Mouse (Mus musculus): ENCODE measurements around the gene Acsf3. TPM values are rescaled to one million over a fixed set of nuclear protein-coding genes. Genes with fewer than 3 reads are reported as not detected.
A peak's percentile ranks its signal among the peaks of the same experiment; 100 is the strongest.

Acsf3 gene
- total and polyA plus RNA-seq, 2 experiments from 2014 or later = 18.9 to 22.1 TPM

GRCm38 (mm10) chr8:122852546-122852905 is 77.2 kb downstream of the Acsf3 start:
- Histone ChIP-seq H3K9me3 (ENCODE audit: low read length) (no peaks in the 10 kb centered on the region), H3K27me3 (ENCODE audit: insufficient read depth, low read length) (peaks cover 4% of the 10 kb centered on the region; the same call in 1 of the 2 replicates), H3K9ac (replicated peaks; ENCODE audit: low read length, poor library complexity, severe bottlenecking) (no peak overlapping the region), H3K36me3 (ENCODE audit: insufficient read depth, low read length) (no peaks in the 10 kb centered on the region), H3K4me1 (ENCODE audit: insufficient read depth, low read length) (0 out of 2 replicates have a peak, but pooled peaks cover 6% of the 10 kb centered on the region), H3K4me3 (ENCODE audit: low read depth, low read length) (no peak overlapping the region), H3K4me2 (ENCODE audit: low read depth, low read length, poor library complexity, severe bottlenecking) (no peak overlapping the region), H3K27ac (ENCODE audit: low read depth, low read length) (no peak overlapping the region)
- no peak for DNase-seq (ENCODE audit: low spot score)
- no peak for ATAC-seq (ENCODE audit: low FRiP score)
- 60% methylated on average over 1 of the region's 1 CpGs for WGBS
- no peak for TF ChIP-seq CTCF (IDR thresholded peaks at IDR 0.05)

GRCm38 (mm10) chr8:122853340-122853771 is 78.1 kb downstream of the Acsf3 start:
- peak; percentile 66 for DNase-seq (ENCODE audit: low spot score)
- no peak overlapping the region for H3K4me2 ChIP-seq (ENCODE audit: low read depth, low read length, poor library complexity, severe bottlenecking)
- H3K27ac ChIP-seq (ENCODE audit: low read depth, low read length) = no peak overlapping the region
- H3K4me3 ChIP-seq (ENCODE audit: low read depth, low read length) = no peak overlapping the region
- no peaks in the 10 kb centered on the region for H3K9me3 ChIP-seq (ENCODE audit: low read length)
- no peak overlapping the region for H3K9ac ChIP-seq (replicated peaks; ENCODE audit: low read length, poor library complexity, severe bottlenecking)
- WGBS = 9% methylated on average over 11 of the region's 11 CpGs
- peaks cover 4% of the 10 kb centered on the region; the same call in 1 of the 2 replicates for H3K27me3 ChIP-seq (ENCODE audit: insufficient read depth, low read length)
- H3K36me3 ChIP-seq (ENCODE audit: insufficient read depth, low read length) = no peaks in the 10 kb centered on the region
- peak; percentile 77 for ATAC-seq (ENCODE audit: low FRiP score)
- H3K4me1 ChIP-seq (ENCODE audit: insufficient read depth, low read length) = 0 out of 2 replicates have a peak, but pooled peaks cover 6% of the 10 kb centered on the region
- no peak for TF ChIP-seq CTCF (IDR thresholded peaks at IDR 0.05)

GRCm38 (mm10) chr8:122854388-122854787 is 79.1 kb downstream of the Acsf3 start:
- ATAC-seq (ENCODE audit: low FRiP score) = no peak
- Histone ChIP-seq H3K27me3 (ENCODE audit: insufficient read depth, low read length) (peaks cover 4% of the 10 kb centered on the region; the same call in 1 of the 2 replicates), H3K4me2 (ENCODE audit: low read depth, low read length, poor library complexity, severe bottlenecking) (no peak overlapping the region), H3K4me3 (ENCODE audit: low read depth, low read length) (no peak overlapping the region), H3K27ac (ENCODE audit: low read depth, low read length) (no peak overlapping the region), H3K9ac (replicated peaks; ENCODE audit: low read length, poor library complexity, severe bottlenecking) (no peak overlapping the region), H3K36me3 (ENCODE audit: insufficient read depth, low read length) (no peaks in the 10 kb centered on the region), H3K9me3 (ENCODE audit: low read length) (no peaks in the 10 kb centered on the region), H3K4me1 (ENCODE audit: insufficient read depth, low read length) (0 out of 2 replicates have a peak, but pooled peaks cover 6% of the 10 kb centered on the region)
- DNase-seq (ENCODE audit: low spot score) = no peak
- 80% methylated on average over 7 of the region's 7 CpGs for WGBS
- no peak for TF ChIP-seq CTCF (IDR thresholded peaks at IDR 0.05)

GRCm38 (mm10) chr8:122855123-122855522 is 79.8 kb downstream of the Acsf3 start:
- peaks cover 4% of the 10 kb centered on the region; the same call in 1 of the 2 replicates for H3K27me3 ChIP-seq (ENCODE audit: insufficient read depth, low read length)
- DNase-seq (ENCODE audit: low spot score) (no peak), ATAC-seq (ENCODE audit: low FRiP score) (no peak)
- no peaks in the 10 kb centered on the region for H3K36me3 ChIP-seq (ENCODE audit: insufficient read depth, low read length)
- no peaks in the 10 kb centered on the region for H3K9me3 ChIP-seq (ENCODE audit: low read length)
- TF ChIP-seq CTCF (IDR thresholded peaks at IDR 0.05) = no peak
- H3K4me2 ChIP-seq (ENCODE audit: low read depth, low read length, poor library complexity, severe bottlenecking) = no peak overlapping the region
- H3K9ac ChIP-seq (replicated peaks; ENCODE audit: low read length, poor library complexity, severe bottlenecking) = no peak overlapping the region
- H3K4me1 ChIP-seq (ENCODE audit: insufficient read depth, low read length) = 0 out of 2 replicates have a peak, but pooled peaks cover 6% of the 10 kb centered on the region
- no peak overlapping the region for H3K4me3 ChIP-seq (ENCODE audit: low read depth, low read length)
- H3K27ac ChIP-seq (ENCODE audit: low read depth, low read length) = no peak overlapping the region
- WGBS = 88% methylated on average over 4 of the region's 4 CpGs

- no peaks in the 10 kb centered on the region for H3K36me3 ChIP-seq (ENCODE audit: insufficient read depth, low read length)
- no peak overlapping the region for H3K9ac ChIP-seq (replicated peaks; ENCODE audit: low read length, poor library complexity, severe bottlenecking)
- TF ChIP-seq CTCF (IDR thresholded peaks at IDR 0.05) = no peak
- no peak overlapping the region for H3K27ac ChIP-seq (ENCODE audit: low read depth, low read length)
- no peak for ATAC-seq (ENCODE audit: low FRiP score)
- no peak overlapping the region for H3K4me2 ChIP-seq (ENCODE audit: low read depth, low read length, poor library complexity, severe bottlenecking)
- 84% methylated on average over 8 of the region's 8 CpGs for WGBS
- H3K4me1 ChIP-seq (ENCODE audit: insufficient read depth, low read length) = 0 out of 2 replicates have a peak, but pooled peaks cover 6% of the 10 kb centered on the region
- H3K9me3 ChIP-seq (ENCODE audit: low read length) = no peaks in the 10 kb centered on the region
- no peak for DNase-seq (ENCODE audit: low spot score)
- H3K27me3 ChIP-seq (ENCODE audit: insufficient read depth, low read length) = peaks cover 4% of the 10 kb centered on the region; the same call in 1 of the 2 replicates
- no peak overlapping the region for H3K4me3 ChIP-seq (ENCODE audit: low read depth, low read length)
Measured at GRCm38 (mm10) chr8:122856288-122856687, 81.0 kb downstream of the Acsf3 start.

- no peak for DNase-seq (ENCODE audit: low spot score)
Measured at GRCm38 (mm10) chr8:122859843-122860242, 84.6 kb downstream of the Acsf3 start.

More at GRCm38 (mm10) chr8:122859843-122860242, 84.6 kb downstream of the Acsf3 start:
- WGBS = 60% methylated on average over 13 of the region's 13 CpGs
- no peaks in the 10 kb centered on the region for H3K27me3 ChIP-seq (ENCODE audit: insufficient read depth, low read length)
- no peak for ATAC-seq (ENCODE audit: low FRiP score)
- no peak overlapping the region for H3K9ac ChIP-seq (replicated peaks; ENCODE audit: low read length, poor library complexity, severe bottlenecking)
- 0 out of 2 replicates have a peak, but pooled peaks cover 3% of the 10 kb centered on the region for H3K9me3 ChIP-seq (ENCODE audit: low read length)
- no peaks in the 10 kb centered on the region for H3K36me3 ChIP-seq (ENCODE audit: insufficient read depth, low read length)
- no peak overlapping the region for H3K4me3 ChIP-seq (ENCODE audit: low read depth, low read length)
- H3K4me2 ChIP-seq (ENCODE audit: low read depth, low read length, poor library complexity, severe bottlenecking) = no peak overlapping the region
- H3K27ac ChIP-seq (ENCODE audit: low read depth, low read length) = no peak overlapping the region
- H3K4me1 ChIP-seq (ENCODE audit: insufficient read depth, low read length) = no peaks in the 10 kb centered on the region
- no peak for TF ChIP-seq CTCF (IDR thresholded peaks at IDR 0.05)
